Mouse (Mus musculus) C2C12 (cell line): ENCODE measurements around the gene Slc45a1.

ENCODE experiments used
- CTCF ChIP-seq: IDR thresholded peaks from one replicate; pipeline ENCODE4 v1.5.1; 2011; ENCODE audit not compliant: control insufficient read depth, insufficient read depth, insufficient read length
- FOSL1 ChIP-seq: IDR thresholded peaks from one replicate; pipeline ENCODE4 v1.8.0; 2011; ENCODE audit warnings: mild to moderate bottlenecking, low read length; ENCODE audit not compliant: poor library complexity, insufficient read depth, severe bottlenecking
- MYOG ChIP-seq: IDR thresholded peaks from one replicate; pipeline ENCODE4 v1.6.1; 2011; ENCODE audit not compliant: control insufficient read depth, insufficient read length; ENCODE audit errors: extremely low read depth
- USF1 ChIP-seq: IDR thresholded peaks from one replicate; pipeline ENCODE4 v1.6.1; 2011; ENCODE audit warnings: low read depth, mild to moderate bottlenecking, control low read depth, moderate library complexity

DNA sequence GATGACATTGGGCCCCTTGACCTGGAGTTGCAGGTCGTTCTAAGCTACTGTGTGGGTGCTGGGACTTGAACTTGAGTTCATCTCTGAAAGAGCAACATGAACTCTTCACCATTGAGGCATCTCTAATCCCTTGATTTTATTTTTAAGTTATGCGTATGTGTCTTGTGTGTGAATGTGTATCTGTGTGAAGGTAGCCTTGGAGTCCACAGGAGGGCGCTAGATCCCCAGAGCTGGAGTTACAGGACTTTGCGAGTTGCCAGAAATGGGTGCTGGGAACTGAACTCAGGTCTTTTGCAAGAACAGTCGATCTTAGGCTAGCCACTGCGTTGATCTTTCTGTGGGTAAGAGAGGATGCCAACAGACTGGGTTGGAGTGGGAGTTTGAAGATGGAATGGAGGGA, 4.5 kb upstream of the Slc45a1 start:
- TF ChIP-seq CTCF = no peak
- no peak for TF ChIP-seq FOSL1
- no peak for TF ChIP-seq USF1
- TF ChIP-seq MYOG = no peak
